Mouse (Mus musculus) stomach, embryonic 15.5 days (tissue): ENCODE measurements around the gene Parn. TPM values are rescaled to one million over a fixed set of nuclear protein-coding genes. Genes with fewer than 3 reads are reported as not detected.
A peak's percentile ranks its signal among the peaks of the same experiment; 100 is the strongest.

ENCODE experiments used
- ATAC-seq: fragments of 200-750 bp; cut with Nextera tagmentation; 2 replicates; pipeline ENCODE4 v1.8.0; 2017; ENCODE audit warnings: low read depth, moderate number of reproducible peaks, moderate TSS enrichment; ENCODE audit not compliant: insufficient read depth, low FRiP score
- H3K27ac ChIP-seq: fragments of 300-500 bp; sonication (generic); 2 replicates; pipeline ENCODE4 v1.5.1; 2015; ENCODE audit warnings: mild to moderate bottlenecking, inconsistent platforms
- H3K27me3 ChIP-seq: fragments of 300-500 bp; sonication (generic); replicated peaks from 2 replicates; pipeline ENCODE4 v1.6.1; 2015; ENCODE audit warnings: inconsistent platforms
- H3K36me3 ChIP-seq: fragments of 300-500 bp; sonication (generic); 2 replicates; pipeline ENCODE4 v1.6.1; 2015; ENCODE audit warnings: inconsistent platforms
- H3K4me1 ChIP-seq: fragments of 300-500 bp; sonication (generic); 2 replicates; pipeline ENCODE4 v1.6.1; 2015; ENCODE audit warnings: inconsistent platforms
- H3K4me2 ChIP-seq: fragments of 300-500 bp; sonication (generic); 2 replicates; pipeline ENCODE4 v1.6.1; 2015; ENCODE audit warnings: mild to moderate bottlenecking, inconsistent platforms
- H3K4me3 ChIP-seq: fragments of 300-500 bp; sonication (generic); replicated peaks from 2 replicates; pipeline ENCODE4 v1.5.1; 2015; ENCODE audit warnings: inconsistent platforms
- H3K9ac ChIP-seq: fragments of 300-500 bp; sonication (generic); 2 replicates; pipeline ENCODE4 v1.6.1; 2015; ENCODE audit warnings: inconsistent platforms
- H3K9me3 ChIP-seq: fragments of 300-500 bp; sonication (generic); 2 replicates; pipeline ENCODE4 v1.6.1; 2016; ENCODE audit warnings: inconsistent platforms
- WGBS: fragments of 180-500 bp; shearing (Covaris S2); methylation state at CpG from one replicate; pipeline ENCODE4 v1.1.7; 2015; 5-methylcytosine and 5-hydroxymethylcytosine counted together
- polyA plus RNA-seq: library from polyadenylated mRNA; unstranded; fragments of >200 nt; fragmentation: Nextera tagmentation; extraction: Ambion mirVana; gene quantifications from 2 replicates; pipeline ENCODE4 v1.2.1, GENCODE M21; 2015

Gene Parn
- polyA plus RNA-seq, 1 experiment from 2014 or later, result 39.4 TPM

DNA sequence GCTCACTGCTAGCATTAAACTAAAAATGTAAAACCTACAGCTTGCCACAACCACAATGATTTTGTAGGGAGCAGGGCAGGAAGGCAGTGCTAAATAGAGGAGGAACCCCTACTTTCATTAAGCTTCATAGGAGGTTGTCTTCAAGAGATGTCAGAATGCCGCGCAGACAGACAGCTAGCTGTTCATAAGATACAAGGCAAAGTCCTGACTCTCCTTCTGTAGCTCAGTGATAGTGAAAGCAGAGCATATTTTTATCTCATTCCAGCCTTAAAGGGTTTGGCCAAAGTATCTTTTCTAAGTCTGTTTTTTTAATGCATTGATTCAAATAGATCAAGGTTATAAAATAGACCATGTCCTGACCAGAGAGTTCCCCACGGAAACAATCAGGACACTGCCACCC lies 47.8 kb downstream of the Parn start:
- H3K9me3 ChIP-seq, result no peaks in the 10 kb centered on the region
- WGBS, result 95% methylated on average over 3 of the region's 3 CpGs
- H3K9ac ChIP-seq, result no peak overlapping the region
- no peaks in the 10 kb centered on the region for H3K27me3 ChIP-seq
- no peak overlapping the region for H3K4me3 ChIP-seq
- ATAC-seq, result no peak
- no peak overlapping the region for H3K27ac ChIP-seq
- no peaks in the 10 kb centered on the region for H3K4me1 ChIP-seq
- H3K4me2 ChIP-seq, result no peak overlapping the region
- no peaks in the 10 kb centered on the region for H3K36me3 ChIP-seq

DNA sequence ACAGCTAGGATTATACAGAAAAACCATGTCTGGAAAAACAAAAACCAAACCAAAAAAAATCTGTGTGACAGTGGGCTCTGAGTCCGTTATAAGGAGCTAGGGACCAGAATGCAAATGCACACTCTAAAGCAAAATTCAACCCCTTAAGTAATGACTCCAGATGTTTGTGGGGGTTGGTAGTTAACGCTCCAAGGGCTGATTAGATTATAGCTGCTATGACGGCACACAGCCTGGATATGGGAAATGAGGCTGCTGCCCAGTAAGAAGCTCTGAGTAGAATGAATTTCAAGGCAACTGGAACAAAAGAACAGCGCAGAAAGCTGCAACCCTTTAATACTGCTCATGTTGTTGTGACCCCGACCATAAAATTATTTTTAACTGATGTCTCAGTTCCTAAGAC lies 52.7 kb downstream of the Parn start:
- Histone ChIP-seq H3K36me3 (no peaks in the 10 kb centered on the region), H3K9ac (no peak overlapping the region), H3K4me2 (no peak overlapping the region), H3K4me3 (no peak overlapping the region), H3K4me1 (peaks cover 8% of the 10 kb centered on the region), H3K27ac (no peak overlapping the region), H3K27me3 (no peaks in the 10 kb centered on the region), H3K9me3 (no peaks in the 10 kb centered on the region)
- ATAC-seq, result no peak
- WGBS, result 71% methylated on average over 5 of the region's 5 CpGs

DNA sequence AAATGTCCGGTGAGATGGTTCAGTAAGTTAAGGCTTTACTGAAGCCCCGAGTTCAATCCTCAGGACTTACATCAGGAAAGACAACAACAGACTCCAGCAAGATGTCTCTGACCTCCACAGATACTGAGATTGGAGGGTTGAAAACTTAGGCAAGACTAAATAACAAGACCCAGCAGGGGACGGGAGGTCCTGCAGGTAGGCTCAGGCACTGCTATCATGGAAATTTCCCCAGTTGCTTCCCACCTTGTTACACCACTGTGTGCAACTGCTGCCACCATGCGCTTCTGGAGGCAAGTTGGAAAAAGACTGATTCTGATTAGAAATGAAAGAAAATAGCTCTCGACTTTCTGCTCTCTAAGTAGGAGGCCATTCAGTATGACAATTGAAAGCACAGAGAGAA lies 55.4 kb downstream of the Parn start:
- no peak for ATAC-seq
- no peak overlapping the region for H3K4me2 ChIP-seq
- H3K4me3 ChIP-seq, result no peak overlapping the region
- no peaks in the 10 kb centered on the region for H3K9me3 ChIP-seq
- no peak overlapping the region for H3K9ac ChIP-seq
- no peak overlapping the region for H3K27ac ChIP-seq
- H3K4me1 ChIP-seq, result peaks cover 8% of the 10 kb centered on the region
- WGBS, result 86% methylated on average over 5 of the region's 5 CpGs
- no peaks in the 10 kb centered on the region for H3K36me3 ChIP-seq
- H3K27me3 ChIP-seq, result no peaks in the 10 kb centered on the region

DNA sequence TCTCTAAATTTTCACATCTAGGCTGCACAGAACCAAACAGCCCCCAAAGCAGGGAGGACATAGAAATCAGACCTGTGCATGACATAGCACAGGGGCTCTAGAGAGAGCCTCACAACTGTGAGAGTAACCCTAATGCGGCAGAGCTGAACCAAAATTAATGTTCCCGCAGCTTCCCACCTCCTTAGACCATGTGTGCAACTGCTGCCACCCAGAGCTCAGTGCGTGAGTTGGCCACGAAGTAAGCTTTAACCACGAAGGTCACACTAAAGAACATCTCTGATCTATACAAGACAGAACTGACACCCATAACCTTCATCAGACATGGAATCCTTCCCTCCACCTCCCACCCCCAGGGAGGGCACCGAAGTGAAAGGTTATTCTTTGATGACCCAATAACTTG lies 55.9 kb downstream of the Parn start:
- H3K27ac ChIP-seq, result 0 out of 2 replicates have a peak overlapping the region, but pooled peaks have one; percentile 85
- no peaks in the 10 kb centered on the region for H3K27me3 ChIP-seq
- no peak overlapping the region for H3K4me2 ChIP-seq
- H3K36me3 ChIP-seq, result no peaks in the 10 kb centered on the region
- H3K4me3 ChIP-seq, result no peak overlapping the region
- H3K4me1 ChIP-seq, result peaks cover 8% of the 10 kb centered on the region
- no peaks in the 10 kb centered on the region for H3K9me3 ChIP-seq
- H3K9ac ChIP-seq, result no peak overlapping the region
- WGBS, result 60% methylated on average over 6 of the region's 6 CpGs
- no peak for ATAC-seq

DNA sequence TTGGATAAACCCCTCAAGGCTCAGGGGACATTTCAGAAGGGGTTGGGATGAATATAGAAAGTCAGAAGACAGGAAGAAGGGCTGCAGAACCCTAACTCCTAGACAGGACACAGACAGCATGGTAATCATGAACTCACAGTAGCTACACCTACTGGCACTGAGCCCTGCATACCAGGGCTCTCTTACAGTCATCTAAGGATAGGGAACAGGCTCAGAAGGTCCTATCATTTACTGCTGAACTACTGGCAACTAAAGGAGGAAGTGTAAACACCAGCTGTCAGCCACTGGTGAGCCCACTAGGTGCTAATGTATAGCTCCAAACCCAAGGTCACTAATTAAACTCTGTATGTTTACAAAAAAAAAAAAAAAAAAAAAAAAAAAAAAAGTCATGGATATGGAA lies 56.6 kb downstream of the Parn start:
- H3K4me2 ChIP-seq, result no peak overlapping the region
- ATAC-seq, result peak; percentile 87
- no peak overlapping the region for H3K4me3 ChIP-seq
- no peaks in the 10 kb centered on the region for H3K9me3 ChIP-seq
- peak overlapping the region; percentile 85 for H3K27ac ChIP-seq
- H3K4me1 ChIP-seq, result peaks cover 8% of the 10 kb centered on the region
- no peaks in the 10 kb centered on the region for H3K36me3 ChIP-seq
- no peaks in the 10 kb centered on the region for H3K27me3 ChIP-seq
- H3K9ac ChIP-seq, result no peak overlapping the region

DNA sequence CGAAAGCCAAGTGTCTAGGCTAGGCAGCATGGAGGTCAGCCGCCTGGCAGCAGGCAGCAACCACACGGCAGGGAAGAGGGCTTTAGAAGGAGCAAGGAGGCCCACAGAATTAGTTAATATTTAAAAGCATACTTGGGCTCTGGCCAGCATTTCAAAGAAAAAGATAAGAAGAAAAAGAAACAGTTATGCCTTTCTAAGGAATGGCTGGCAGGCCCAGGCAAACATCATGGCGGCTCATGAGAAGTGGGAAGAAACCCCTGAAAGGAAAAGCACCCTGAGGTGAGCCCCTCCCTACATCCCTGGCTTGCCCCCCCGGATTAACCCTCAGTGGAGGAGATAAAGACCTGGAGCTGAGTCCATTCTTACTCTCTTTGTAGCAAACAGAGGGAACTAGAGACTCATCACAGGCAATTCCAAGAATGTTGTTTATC lies 57.0 kb downstream of the Parn start:
- no peak overlapping the region for H3K9ac ChIP-seq
- H3K4me1 ChIP-seq, result peaks cover 8% of the 10 kb centered on the region
- no peak overlapping the region for H3K4me3 ChIP-seq
- no peaks in the 10 kb centered on the region for H3K27me3 ChIP-seq
- H3K4me2 ChIP-seq, result no peak overlapping the region
- H3K9me3 ChIP-seq, result no peaks in the 10 kb centered on the region
- H3K27ac ChIP-seq, result peak overlapping the region; percentile 85
- peak; percentile 81 for ATAC-seq
- WGBS, result 42% methylated on average over 5 of the region's 5 CpGs
- peaks cover under 1% of the 10 kb centered on the region; the same call in 1 of the 2 replicates for H3K36me3 ChIP-seq

DNA sequence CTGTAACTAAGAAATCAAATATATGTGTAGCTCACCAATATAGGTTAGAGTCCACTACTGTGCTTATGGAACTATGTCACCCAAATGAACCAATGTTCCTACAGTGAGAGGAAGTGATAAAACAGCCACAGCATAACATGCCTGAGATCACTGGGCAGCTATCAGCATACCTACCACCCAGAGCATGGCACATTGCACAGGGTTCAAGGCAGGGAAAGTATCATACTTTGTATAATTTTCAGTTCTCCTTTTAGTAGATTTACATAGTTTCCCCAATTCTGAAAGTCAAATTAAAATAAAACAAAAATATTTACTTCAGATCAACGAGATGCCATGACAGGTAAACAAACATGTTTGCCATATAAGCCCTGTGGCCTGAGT lies 59.3 kb downstream of the Parn start:
- Histone ChIP-seq H3K4me1 (peaks cover 8% of the 10 kb centered on the region), H3K9ac (no peak overlapping the region), H3K9me3 (no peaks in the 10 kb centered on the region), H3K27me3 (no peaks in the 10 kb centered on the region), H3K4me2 (no peak overlapping the region), H3K4me3 (no peak overlapping the region), H3K36me3 (peaks cover 5% of the 10 kb centered on the region; the same call in 1 of the 2 replicates), H3K27ac (no peak overlapping the region)
- ATAC-seq, result no peak
- WGBS, result 84% methylated on average over 1 of the region's 1 CpGs

DNA sequence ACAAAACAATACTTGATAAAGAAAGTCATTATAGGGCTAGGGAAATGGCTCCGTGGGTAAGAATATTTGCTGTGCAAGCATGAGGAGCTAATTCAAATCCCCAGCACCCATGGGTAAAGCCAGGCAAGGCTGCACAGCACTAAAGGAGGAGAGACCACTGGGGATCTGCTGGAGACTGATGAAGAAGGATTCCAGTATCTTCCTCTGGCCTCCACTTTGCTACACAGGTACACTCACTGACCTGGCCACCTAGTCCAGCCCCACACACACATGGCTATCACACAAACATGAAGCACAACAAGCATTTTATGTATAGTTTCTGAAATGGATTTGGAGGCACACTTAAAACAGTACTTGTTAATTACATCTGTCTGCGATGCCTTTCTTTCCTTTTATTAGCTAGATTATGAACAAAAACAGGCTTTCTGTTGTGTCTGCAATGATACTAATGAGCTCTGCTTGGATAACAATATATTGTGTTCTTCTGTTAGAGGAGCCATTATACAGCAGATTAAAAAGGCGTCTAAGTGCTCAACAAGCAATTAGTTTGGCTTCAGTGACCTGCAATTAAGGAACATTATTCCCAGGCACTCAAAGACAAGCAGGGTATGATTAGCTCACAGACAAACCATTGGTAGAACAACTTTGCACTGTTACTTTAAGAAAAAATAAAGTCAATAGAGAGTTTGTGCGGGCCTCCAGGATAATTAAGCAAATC lies 59.8 kb downstream of the Parn start:
- Histone ChIP-seq H3K9me3 (no peaks in the 10 kb centered on the region), H3K4me3 (no peak overlapping the region), H3K4me2 (no peak overlapping the region), H3K27ac (no peak overlapping the region), H3K36me3 (peaks cover 5% of the 10 kb centered on the region; the same call in 1 of the 2 replicates), H3K9ac (no peak overlapping the region), H3K27me3 (no peaks in the 10 kb centered on the region), H3K4me1 (peaks cover 8% of the 10 kb centered on the region)
- 85% methylated on average over 4 of the region's 4 CpGs for WGBS
- no peak for ATAC-seq

DNA sequence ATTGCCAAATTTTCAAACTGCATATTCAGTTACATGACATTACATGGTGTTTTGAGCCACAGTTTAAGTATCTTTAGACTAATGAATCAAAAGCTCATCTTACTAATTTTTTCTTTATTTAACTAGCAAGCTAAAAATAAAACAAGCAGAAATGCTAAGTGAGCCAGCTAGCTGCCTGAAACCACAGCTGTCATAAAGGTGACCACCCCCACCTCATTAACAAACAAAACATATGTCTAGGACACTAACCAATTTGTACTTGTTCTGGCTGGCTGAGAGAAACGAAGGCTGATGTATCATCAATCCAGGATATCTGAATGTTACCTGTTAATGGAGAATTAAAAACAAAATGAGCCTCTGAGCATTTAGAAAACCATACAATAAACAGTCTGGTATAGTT lies 65.2 kb downstream of the Parn start:
- Histone ChIP-seq H3K9me3 (no peaks in the 10 kb centered on the region), H3K9ac (no peak overlapping the region), H3K4me3 (no peak overlapping the region), H3K4me1 (no peaks in the 10 kb centered on the region), H3K27me3 (no peaks in the 10 kb centered on the region), H3K27ac (no peak overlapping the region), H3K4me2 (no peak overlapping the region), H3K36me3 (peaks cover 5% of the 10 kb centered on the region; the same call in 1 of the 2 replicates)
- ATAC-seq, result no peak
- WGBS, result 71% methylated on average over 1 of the region's 1 CpGs

DNA sequence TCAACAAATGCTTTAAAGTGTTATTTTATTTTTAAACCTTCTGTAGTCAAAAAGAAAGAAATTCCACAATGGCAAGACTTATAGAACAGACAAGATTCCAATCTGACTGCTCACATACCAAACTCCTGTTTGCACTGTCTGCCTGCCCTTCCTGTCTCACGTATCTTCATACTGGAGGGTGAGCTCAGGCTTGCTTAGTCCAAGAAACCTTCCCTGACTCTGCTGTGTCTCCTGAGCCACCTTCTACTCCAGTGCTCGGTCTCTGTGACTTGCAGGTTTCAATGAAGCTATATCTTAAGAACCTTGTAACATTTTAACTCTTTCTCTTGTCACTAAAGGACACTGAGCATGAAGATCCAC lies 78.9 kb downstream of the Parn start:
- no peak overlapping the region for H3K4me2 ChIP-seq
- H3K27ac ChIP-seq, result peak overlapping the region; percentile 72
- H3K9ac ChIP-seq, result no peak overlapping the region
- no peaks in the 10 kb centered on the region for H3K27me3 ChIP-seq
- no peak overlapping the region for H3K4me3 ChIP-seq
- ATAC-seq, result no peak
- H3K36me3 ChIP-seq, result 0 out of 2 replicates have a peak, but pooled peaks cover 5% of the 10 kb centered on the region
- H3K4me1 ChIP-seq, result peaks cover 7% of the 10 kb centered on the region
- WGBS, result 42% methylated on average over 2 of the region's 2 CpGs
- no peaks in the 10 kb centered on the region for H3K9me3 ChIP-seq

DNA sequence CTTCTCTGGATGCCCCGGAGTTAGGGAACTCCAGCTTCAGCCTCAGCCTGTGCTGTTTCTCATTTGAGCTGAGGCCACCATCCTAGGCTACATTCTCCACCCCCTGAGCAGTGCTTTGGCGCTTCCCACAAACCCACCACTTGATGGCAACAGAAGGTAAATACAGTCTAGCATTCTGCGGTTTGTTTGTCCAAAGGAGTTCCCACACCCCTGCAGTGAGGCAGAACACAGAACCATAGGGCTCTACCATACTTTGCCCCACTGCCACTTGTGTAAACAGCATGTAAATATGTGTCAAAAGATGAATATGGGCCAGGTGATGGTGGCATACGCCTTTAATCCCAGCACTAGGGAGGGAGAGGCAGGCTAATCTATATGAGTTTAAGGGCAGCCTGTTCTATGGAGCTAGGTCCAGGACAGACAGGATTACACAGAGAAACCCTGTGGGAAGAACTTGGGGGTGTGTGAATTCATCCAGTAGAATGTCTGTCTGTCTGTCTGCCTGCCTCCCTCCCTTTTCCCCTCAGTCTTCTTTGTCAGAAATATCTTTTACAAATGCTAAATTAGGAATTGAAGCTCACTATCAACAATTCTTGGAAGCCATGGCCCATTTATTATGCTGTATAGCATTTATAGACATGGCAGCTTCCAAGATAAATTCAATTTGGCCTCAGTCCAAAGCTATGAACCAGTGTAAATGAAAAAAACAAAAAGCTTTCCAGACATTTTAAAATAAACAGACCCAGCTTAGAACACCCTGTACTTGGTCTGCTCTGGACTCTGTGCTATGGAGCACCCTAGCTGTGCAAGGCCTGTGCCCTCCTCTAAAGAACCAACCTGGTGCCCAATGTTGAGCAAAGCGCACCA lies 79.6 kb downstream of the Parn start:
- Histone ChIP-seq H3K27me3 (no peaks in the 10 kb centered on the region), H3K27ac (peak overlapping the region; percentile 72), H3K4me2 (no peak overlapping the region), H3K36me3 (no peaks in the 10 kb centered on the region), H3K9me3 (no peaks in the 10 kb centered on the region), H3K4me1 (peaks cover 7% of the 10 kb centered on the region), H3K9ac (no peak overlapping the region), H3K4me3 (no peak overlapping the region)
- ATAC-seq, result peak; percentile 67
- WGBS, result 49% methylated on average over 5 of the region's 5 CpGs

DNA sequence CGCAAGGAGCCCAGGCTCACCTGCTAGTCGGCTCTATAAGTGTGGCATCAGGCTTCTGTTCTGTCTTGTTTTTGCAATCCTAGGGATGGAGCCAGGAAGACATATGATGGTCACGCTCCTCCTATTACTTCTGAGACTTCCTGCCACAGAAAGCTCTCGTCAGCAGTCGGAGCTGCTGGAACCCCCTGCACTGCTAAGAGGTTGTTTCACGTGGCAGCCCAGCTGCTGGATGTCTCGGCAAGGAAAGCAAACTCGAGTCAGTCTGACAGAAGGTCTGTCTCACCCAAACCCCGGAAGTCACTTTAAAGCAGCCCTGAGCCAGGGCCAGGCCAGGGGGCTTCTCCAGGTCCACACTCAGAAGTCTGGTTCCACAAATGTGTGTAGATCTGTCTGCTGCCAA lies 82.7 kb downstream of the Parn start:
- no peak overlapping the region for H3K9ac ChIP-seq
- H3K9me3 ChIP-seq, result no peaks in the 10 kb centered on the region
- H3K4me2 ChIP-seq, result no peak overlapping the region
- no peak overlapping the region for H3K4me3 ChIP-seq
- no peak; the same call in 1 of the 2 replicates for ATAC-seq
- no peaks in the 10 kb centered on the region for H3K27me3 ChIP-seq
- WGBS, result 49% methylated on average over 9 of the region's 9 CpGs
- no peaks in the 10 kb centered on the region for H3K36me3 ChIP-seq
- peak overlapping the region; percentile 18; the same call in 1 of the 2 replicates for H3K27ac ChIP-seq
- peaks cover 7% of the 10 kb centered on the region for H3K4me1 ChIP-seq
